Mouse (Mus musculus) MEL (cell line): ENCODE data around the gene Ryr2. TPM values are rescaled to one million over a fixed set of nuclear protein-coding genes. Genes with fewer than 3 reads are reported as not detected.
A peak's percentile ranks its signal among the peaks of the same experiment; 100 is the strongest.

Experiments
- DNase-seq: peaks from one replicate; pipeline ENCODE4 v3.0.0; 2011; ENCODE audit warnings: low read depth, low spot score
- H3K27ac ChIP-seq: 2 replicates; pipeline ENCODE4 v1.5.1; 2012; ENCODE audit warnings: low read depth, mild to moderate bottlenecking, control low read depth, low read length, moderate library complexity; ENCODE audit not compliant: control insufficient read depth
- H3K27me3 ChIP-seq, 2 experiments: fragments of 150-350 bp in 1 of 2; sonication (generic) in 1 of 2; 2 replicates each; pipeline ENCODE4 v1.6.1; 2012; ENCODE audit warnings: low read length in 2 of 2, mild to moderate bottlenecking in 2 of 2, improper control_type of control experiment in 1 of 2, moderate library complexity in 1 of 2; ENCODE audit not compliant: insufficient read depth in 2 of 2, control insufficient read depth in 1 of 2
- H3K36me3 ChIP-seq, 2 experiments: 2 replicates each; pipeline ENCODE4 v1.6.1; 2012 to 2014; ENCODE audit warnings: low read length in 2 of 2, improper control_type of control experiment in 1 of 2, inconsistent platforms in 1 of 2, mild to moderate bottlenecking in 1 of 2; ENCODE audit not compliant: insufficient read depth in 2 of 2, control insufficient read depth in 1 of 2
- H3K4me1 ChIP-seq, 2 experiments: fragments of 150-350 bp in 1 of 2; sonication (generic) in 1 of 2; 2 replicates each; pipeline ENCODE4 v1.6.1; 2012; ENCODE audit warnings: low read length in 2 of 2, improper control_type of control experiment in 1 of 2, mild to moderate bottlenecking in 1 of 2; ENCODE audit not compliant: insufficient read depth in 2 of 2, control insufficient read depth in 1 of 2
- H3K4me3 ChIP-seq, 2 experiments: fragments of 150-350 bp in 1 of 2; sonication (generic) in 1 of 2; 2 replicates each; pipeline ENCODE4 v1.5.1; 2012; ENCODE audit warnings: low read depth in 2 of 2, low read length in 2 of 2, mild to moderate bottlenecking in 2 of 2, moderate library complexity in 2 of 2, control low read depth in 1 of 2, improper control_type of control experiment in 1 of 2; ENCODE audit not compliant: control insufficient read depth in 1 of 2, insufficient read depth in 1 of 2
- H3K79me2 ChIP-seq: 2 replicates; pipeline ENCODE4 v1.6.1; 2012; ENCODE audit warnings: mild to moderate bottlenecking, low read length, moderate library complexity; ENCODE audit not compliant: control insufficient read depth, poor library complexity, insufficient read depth
- H3K9ac ChIP-seq: 2 replicates; pipeline ENCODE4 v1.6.1; 2012; ENCODE audit warnings: low read depth, mild to moderate bottlenecking, control low read depth, low read length, moderate library complexity; ENCODE audit not compliant: control insufficient read depth, poor library complexity, severe bottlenecking
- H3K9me3 ChIP-seq: fragments of 150-350 bp; sonication (generic); replicated peaks from 2 replicates; pipeline ENCODE4 v1.6.1; 2012; ENCODE audit warnings: mild to moderate bottlenecking, low read length, improper control_type of control experiment, moderate library complexity; ENCODE audit not compliant: insufficient read depth
- BHLHE40 ChIP-seq: IDR thresholded peaks from 2 replicates; pipeline ENCODE4 v1.6.1; 2012; ENCODE audit warnings: low read depth, mild to moderate bottlenecking, inconsistent platforms, low read length, improper control_type of control experiment, borderline replicate concordance
- ELF1 ChIP-seq: IDR thresholded peaks from 2 replicates; pipeline ENCODE4 v1.6.1; 2014; ENCODE audit warnings: low read depth, mild to moderate bottlenecking, inconsistent platforms, low read length, improper control_type of control experiment, moderate library complexity
- EP300 ChIP-seq, 2 experiments: IDR thresholded peaks; 2 replicates each; pipeline ENCODE4 v1.6.1; 2011; ENCODE audit warnings: improper control_type of control experiment in 2 of 2, low read length in 2 of 2, low read depth in 1 of 2, mild to moderate bottlenecking in 1 of 2
- HCFC1 ChIP-seq: IDR thresholded peaks from 2 replicates; pipeline ENCODE4 v1.6.1; 2012; ENCODE audit warnings: low read depth, mild to moderate bottlenecking, inconsistent platforms, low read length, improper control_type of control experiment, moderate library complexity
- JUND ChIP-seq: IDR thresholded peaks from 2 replicates; pipeline ENCODE4 v1.6.1; 2011; ENCODE audit warnings: low read depth, mild to moderate bottlenecking, improper control_type of control experiment, low read length
- MEF2A ChIP-seq: IDR thresholded peaks from 2 replicates; pipeline ENCODE4 v1.6.1; 2014; ENCODE audit warnings: low read depth, mild to moderate bottlenecking, inconsistent platforms, low read length, improper control_type of control experiment; ENCODE audit not compliant: poor library complexity, insufficient replicate concordance, severe bottlenecking; ENCODE audit errors: extremely low read depth
- MYB ChIP-seq: IDR thresholded peaks from 2 replicates; pipeline ENCODE4 v1.6.1; 2011; ENCODE audit warnings: mild to moderate bottlenecking, low read depth, low read length, improper control_type of control experiment
- NELFE ChIP-seq: IDR thresholded peaks from 2 replicates; pipeline ENCODE4 v1.6.1; 2011; ENCODE audit warnings: low read depth, low read length, improper control_type of control experiment
- NRF1 ChIP-seq: IDR thresholded peaks from 2 replicates; pipeline ENCODE4 v1.6.1; 2014; ENCODE audit warnings: low read depth, mild to moderate bottlenecking, inconsistent platforms, low read length, improper control_type of control experiment, moderate library complexity; ENCODE audit not compliant: poor library complexity, insufficient read depth, severe bottlenecking
- POLR2AphosphoS5 ChIP-seq: IDR thresholded peaks from 2 replicates; pipeline ENCODE4 v1.6.1; 2012; ENCODE audit warnings: low read depth, borderline replicate concordance, mild to moderate bottlenecking, inconsistent platforms, low read length, moderate library complexity, mixed read lengths
- RCOR1 ChIP-seq: IDR thresholded peaks from 2 replicates; pipeline ENCODE4 v1.6.1; 2012; ENCODE audit warnings: low read depth, mild to moderate bottlenecking, inconsistent platforms, low read length, improper control_type of control experiment
- SIN3A ChIP-seq: IDR thresholded peaks from 2 replicates; pipeline ENCODE4 v1.6.1; 2012; ENCODE audit warnings: low read length, improper control_type of control experiment, inconsistent platforms
- TAL1 ChIP-seq: IDR thresholded peaks from 2 replicates; pipeline ENCODE4 v1.6.1; 2012; ENCODE audit warnings: mild to moderate bottlenecking, inconsistent platforms, low read length, moderate library complexity, mixed read lengths
- TCF12 ChIP-seq: IDR thresholded peaks from 2 replicates; pipeline ENCODE4 v1.6.1; 2014; ENCODE audit warnings: low read depth, mild to moderate bottlenecking, inconsistent platforms, low read length, improper control_type of control experiment, moderate library complexity
- ZNF384 ChIP-seq: IDR thresholded peaks from 2 replicates; pipeline ENCODE4 v1.6.1; 2012; ENCODE audit warnings: low read depth, mild to moderate bottlenecking, inconsistent platforms, low read length, improper control_type of control experiment
- polyA plus RNA-seq, 2 experiments: library from polyadenylated mRNA; stranded (reverse) in 1 of 2; unstranded in 1 of 2; fragments of >175 nt in 1 of 2; fragments of >200 nt in 1 of 2; gene quantifications; 2 replicates each; pipeline versions ENCODE4 v1.2.1 to v1.2.4; 2012; ENCODE audit warnings: low replicate concordance in 2 of 2, low read depth in 1 of 2; ENCODE audit not compliant: insufficient read length in 2 of 2, insufficient read depth in 1 of 2, missing spikeins in 1 of 2
- total RNA-seq: library from RNA; depleted of rRNA; stranded (reverse); fragments of 300-350 nt; gene quantifications from 2 replicates; pipeline ENCODE4 v1.2.3, GENCODE M21; 2012

Gene Ryr2
- total and polyA plus RNA-seq, 3 experiments: 0.04 TPM; not detected in 2

DNA sequence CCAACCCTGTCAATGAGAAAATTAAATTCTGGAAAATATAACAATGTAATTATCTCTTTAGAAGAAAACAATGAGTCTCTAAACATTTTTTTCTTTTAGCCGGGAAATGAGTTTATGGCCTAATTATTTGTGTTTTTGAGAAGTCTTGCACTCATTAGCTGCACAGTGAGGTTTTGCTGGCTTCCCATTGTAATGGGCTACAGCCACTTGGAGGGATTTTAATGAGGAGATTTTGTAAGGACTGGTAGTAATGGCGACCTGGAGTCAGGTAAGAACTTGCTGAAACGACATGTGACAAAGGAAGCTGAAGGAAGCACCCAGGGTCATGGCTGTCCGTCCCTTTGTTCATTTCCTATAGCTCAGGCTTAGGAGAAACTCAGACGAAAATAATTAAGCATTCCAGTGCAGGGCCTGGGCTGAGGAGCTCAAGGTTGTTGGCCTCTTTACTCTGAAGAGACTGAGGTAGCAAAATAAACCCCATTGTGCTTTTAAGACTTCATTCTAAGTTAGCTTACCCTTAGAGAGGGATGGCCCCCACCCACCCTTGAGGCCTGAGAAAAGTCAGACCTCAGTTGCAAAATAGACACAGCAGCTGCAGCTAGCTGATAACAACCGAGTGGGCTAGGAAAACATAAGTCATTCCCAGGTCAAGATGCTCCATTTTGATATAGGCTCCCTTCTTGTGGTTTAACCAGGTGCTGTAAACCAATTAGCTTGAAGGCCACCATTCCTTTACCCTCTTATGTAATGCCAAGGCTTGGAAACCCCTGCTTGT lies 270.3 kb downstream of the Ryr2 start:
- Histone ChIP-seq H3K4me3 (no peak overlapping the region), H3K79me2 (no peaks in the 10 kb centered on the region), H3K27me3 (no peaks in the 10 kb centered on the region; a peak in 1 of 4 replicates), H3K9me3 (no peaks in the 10 kb centered on the region), H3K27ac (no peak overlapping the region), H3K4me1 (no peaks in the 10 kb centered on the region), H3K36me3 (no peaks in the 10 kb centered on the region), H3K9ac (no peak overlapping the region)
- TF ChIP-seq EP300 (IDR thresholded peaks at IDR 0.05; ENCODE audit: low read depth in 1 of 2, low read length in 2 of 2): 0 out of 4 replicates have a peak, but pooled peaks of 1 of the 2 experiments have one; percentile 8
- 0 out of 2 replicates have a peak, but pooled peaks have one; percentile 21 for TF ChIP-seq TCF12
- TF ChIP-seq TAL1: peak; percentile 43
- TF ChIP-seq POLR2AphosphoS5: no peak
- DNase-seq: peak; percentile 3

DNA sequence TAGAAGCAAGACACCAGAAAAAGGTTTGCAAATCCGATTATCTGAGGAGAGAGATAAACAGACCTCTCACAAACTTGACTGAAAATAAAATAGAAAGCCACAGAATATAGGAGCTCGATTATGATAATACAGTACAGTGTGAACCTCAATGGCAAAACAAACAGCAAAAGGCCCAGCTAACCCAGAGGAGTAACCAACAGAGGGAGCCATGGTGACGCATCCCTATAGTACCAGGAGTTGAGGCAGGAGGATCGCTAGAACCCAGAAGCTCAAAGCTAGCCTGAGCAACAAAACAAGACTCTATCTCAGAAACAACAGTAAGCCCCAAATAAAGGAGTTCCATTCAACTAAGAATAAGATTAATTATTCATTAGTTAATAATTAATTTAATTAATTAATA lies 275.5 kb downstream of the Ryr2 start:
- no peaks in the 10 kb centered on the region for H3K36me3 ChIP-seq
- H3K27ac ChIP-seq: no peak overlapping the region
- no peaks in the 10 kb centered on the region for H3K9me3 ChIP-seq
- TF ChIP-seq ZNF384: no peak
- TF ChIP-seq ELF1: no peak
- TF ChIP-seq NELFE: no peak
- TF ChIP-seq BHLHE40: no peak
- TF ChIP-seq EP300 (IDR thresholded peaks at IDR 0.05; ENCODE audit: low read depth in 1 of 2, low read length in 2 of 2): no peak
- TF ChIP-seq SIN3A: no peak
- no peak for TF ChIP-seq MYB
- TF ChIP-seq RCOR1: no peak
- TF ChIP-seq NRF1: no peak
- no peak for TF ChIP-seq HCFC1
- TF ChIP-seq JUND: no peak
- no peak for TF ChIP-seq MEF2A
- no peaks in the 10 kb centered on the region; a peak in 1 of 4 replicates for H3K27me3 ChIP-seq
- no peaks in the 10 kb centered on the region for H3K79me2 ChIP-seq
- no peak overlapping the region for H3K9ac ChIP-seq
- H3K4me1 ChIP-seq: no peaks in the 10 kb centered on the region
- H3K4me3 ChIP-seq: no peak overlapping the region
- DNase-seq: no peak
